Mouse (Mus musculus): Measurements from ENCODE around the gene Gtf2a1.

DNA sequence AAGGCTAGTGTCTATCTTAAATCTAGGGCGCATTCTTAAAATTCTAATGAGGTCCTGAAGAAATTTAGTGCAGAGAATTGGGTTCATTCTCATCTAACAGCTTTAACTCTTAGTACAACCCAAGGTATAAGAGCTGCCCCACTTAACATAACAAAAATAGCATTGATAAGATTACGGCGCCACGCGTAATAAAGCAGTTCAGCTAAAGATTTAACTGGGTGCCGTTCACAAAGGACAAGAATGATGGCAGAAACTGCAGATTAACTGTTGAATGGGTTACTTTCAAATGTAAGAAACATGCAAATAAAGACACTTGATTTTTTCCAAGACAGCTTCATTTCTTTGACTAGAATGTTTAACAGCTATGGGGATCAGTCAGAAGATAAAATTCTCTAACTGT lies 6.9 kb downstream of the Gtf2a1 start:
- TF ChIP-seq GATA1 (IDR thresholded peaks at IDR 0.05; ENCODE audit: borderline replicate concordance, low read length) (no peak), FLI1 (IDR thresholded peaks at IDR 0.05; ENCODE audit: low read length) (no peak)

All from megakaryocyte, embryonic 14.5 days (primary cell).